27 mouse cellular contexts compared by ENCODE assay signal in the genomic region with DNA sequence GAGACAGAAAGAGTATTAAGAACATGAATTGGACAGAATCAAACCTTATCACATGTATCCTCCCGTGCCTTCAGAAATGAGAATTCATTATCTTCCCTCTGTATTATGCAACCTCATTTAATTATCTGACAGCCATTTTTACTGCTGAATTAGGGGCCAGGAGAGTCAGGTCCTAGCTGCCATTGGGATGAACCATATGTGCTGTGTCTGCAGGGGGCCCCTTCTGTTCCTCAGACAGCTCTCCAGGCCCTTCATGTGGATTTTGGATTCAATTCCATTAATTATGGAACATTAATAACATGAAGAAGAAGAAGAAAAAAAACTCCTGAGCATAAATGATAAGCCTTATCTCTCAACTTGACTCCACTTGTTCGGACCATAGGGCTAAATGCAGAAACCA.
DNase-seq lines count a peak whose midpoint lies in the region; ATAC-seq and TF ChIP-seq lines count a peak whose summit lies in the region.
"Had no signal": no experiment of that assay in that cellular context is flagged by ENCODE, and none has a peak within 500 bp of the region (broad histone marks: within the 10 kb centered on the region; RNA-seq: fewer than 3 reads in every experiment).

No protein-coding gene starts in this region.

- peak; percentile 72; the same call in 1 of the 2 replicates for ATAC-seq in cerebellum, adult (ENCODE audit: insufficient number of reproducible peaks, low FRiP score, low TSS enrichment)
- ATAC-seq: forebrain, postnatal 0 days; intestine, postnatal 0 days; liver, embryonic 12.5 days; midbrain, embryonic 15.5 days had no signal

- WGBS in cerebellum, adult 2 months, result 39% methylated on average over 2 of the region's 2 CpGs

- TF ChIP-seq CTCF in cerebellum, adult 2 months (IDR thresholded peaks at IDR 0.05; ENCODE audit: borderline replicate concordance, insufficient read depth, low read depth, low read length), result no peak

- no peak for DNase-seq in cerebellum, postnatal 4 days (ENCODE audit: low spot score in 2 of 2)
- DNase-seq in brain, adult 2 months (ENCODE audit: low read depth, low spot score), result peak; percentile 80
- peak; percentile 67 to 82 for DNase-seq in cerebellum, adult 2 months
- peak; percentile 62 to 78 for DNase-seq in cerebellum, postnatal 14 days
- no peak for DNase-seq in kidney, postnatal 36 days
- no peak for DNase-seq in testis, postnatal 14 days (ENCODE audit: low spot score)
- DNase-seq in urinary bladder, postnatal 25 days (ENCODE audit: low spot score), result no peak
- DNase-seq: adrenal gland, adult 8-10 months; forebrain, postnatal 0 days; gastrocnemius, postnatal 25 days; heart, adult 2 months; kidney, postnatal 14 days; lung, adult 18-20 months; lung, postnatal 14 days; spleen, adult 18-20 months; thymus, adult 18-20 months; thymus, postnatal 25 days had no signal

- no peak overlapping the region for H3K4me3 ChIP-seq in cerebellum, adult 2 months (replicated peaks; ENCODE audit: insufficient read depth, low read depth, low read length)
- H3K4me3 ChIP-seq: embryonic facial prominence, embryonic 10.5 days; embryonic facial prominence, embryonic 15.5 days; forebrain, embryonic 12.5 days; heart, adult 2 months; heart, embryonic 12.5 days; limb, embryonic 13.5 days; liver, embryonic 12.5 days; midbrain, embryonic 15.5 days had no signal

- TF ChIP-seq POLR2A in cerebellum, adult 2 months (IDR thresholded peaks at IDR 0.05; ENCODE audit: borderline replicate concordance, insufficient read depth, low read length), result no peak

- H3K27me3 ChIP-seq in cerebellum, adult 2 months (ENCODE audit: control insufficient read depth, insufficient read depth, low read length), result no peaks in the 10 kb centered on the region
- H3K27me3 ChIP-seq: embryonic facial prominence, embryonic 15.5 days; forebrain, embryonic 12.5 days; heart, embryonic 12.5 days; limb, embryonic 13.5 days; liver, embryonic 12.5 days; midbrain, embryonic 15.5 days had no signal

- no peak overlapping the region for H3K27ac ChIP-seq in cerebellum, adult 2 months (ENCODE audit: insufficient read depth, low read length)
- H3K27ac ChIP-seq: embryonic facial prominence, embryonic 10.5 days; embryonic facial prominence, embryonic 15.5 days; forebrain, embryonic 12.5 days; heart, adult 2 months; hindbrain, embryonic 14.5 days; limb, embryonic 13.5 days; liver, embryonic 12.5 days; midbrain, embryonic 15.5 days had no signal

- peaks cover 16% of the 10 kb centered on the region for H3K4me1 ChIP-seq in cerebellum, adult 2 months (ENCODE audit: control insufficient read depth, insufficient read depth, low read length)
- H3K4me1 ChIP-seq: embryonic facial prominence, embryonic 10.5 days; embryonic facial prominence, embryonic 15.5 days; forebrain, embryonic 12.5 days; heart, embryonic 12.5 days; limb, embryonic 13.5 days had no signal

Comparison
In these comparisons a context has a peak if more than half of its experiments do, and no peak if none do; other contexts are left out.
1. DNase-seq: peak in brain, adult 2 months (single experiment), cerebellum, adult 2 months (2 of 2) and cerebellum, postnatal 14 days (2 of 2); none in cerebellum, postnatal 4 days (0 of 2), kidney, postnatal 36 days (0 of 2), testis, postnatal 14 days (single experiment) and urinary bladder, postnatal 25 days (single experiment).